Mouse (Mus musculus): ENCODE measurements around the gene Uqcrc2.

Uqcrc2 gene

DNA sequence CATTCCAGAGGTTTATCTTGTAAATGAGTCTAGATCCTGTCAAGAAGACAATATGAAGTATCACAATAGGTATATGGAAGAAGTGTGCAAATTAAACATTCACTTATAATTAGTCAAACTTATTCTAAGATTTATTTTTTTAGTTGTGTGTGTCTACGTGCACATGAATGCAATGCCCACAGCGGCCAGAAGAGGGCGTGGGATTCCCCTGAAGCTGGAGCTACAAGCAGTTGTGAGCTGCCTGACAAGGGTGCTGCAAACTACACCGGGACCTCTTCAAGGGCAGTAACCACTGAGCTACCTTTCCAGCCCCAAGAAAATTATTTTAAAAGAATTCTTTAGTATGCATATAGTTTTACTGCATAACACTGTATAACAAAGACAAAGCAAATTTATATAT, 55.7 kb downstream of the Uqcrc2 start:
- DNase-seq = peak in 1 of 2 experiments; percentile 21

DNA sequence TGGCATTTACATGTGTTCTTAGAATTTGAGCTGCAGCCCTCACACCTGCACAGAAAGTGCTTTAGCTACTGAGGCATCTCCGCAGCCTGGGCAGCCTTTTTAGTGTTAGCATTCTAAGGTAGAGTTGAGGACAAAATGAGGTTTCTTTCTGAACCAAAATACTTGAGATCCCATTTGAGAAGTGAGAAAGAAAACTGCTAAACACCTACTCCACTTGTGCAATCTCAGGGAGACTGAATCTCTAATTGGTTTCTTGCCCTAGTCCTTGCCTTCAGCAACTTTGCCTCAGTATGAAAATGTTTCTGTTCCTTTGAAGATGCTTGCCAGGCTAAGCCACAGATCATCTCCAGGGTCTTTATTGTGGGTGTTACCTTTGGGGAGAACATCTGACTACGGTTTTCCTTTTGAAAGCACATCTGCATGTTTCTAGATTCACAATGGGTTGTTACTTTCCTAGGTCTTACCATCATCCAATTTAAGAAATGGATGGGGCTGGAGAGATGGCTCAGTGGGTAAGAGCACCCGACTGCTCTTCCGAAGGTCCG, 58.9 kb downstream of the Uqcrc2 start:
- no peak for DNase-seq

DNA sequence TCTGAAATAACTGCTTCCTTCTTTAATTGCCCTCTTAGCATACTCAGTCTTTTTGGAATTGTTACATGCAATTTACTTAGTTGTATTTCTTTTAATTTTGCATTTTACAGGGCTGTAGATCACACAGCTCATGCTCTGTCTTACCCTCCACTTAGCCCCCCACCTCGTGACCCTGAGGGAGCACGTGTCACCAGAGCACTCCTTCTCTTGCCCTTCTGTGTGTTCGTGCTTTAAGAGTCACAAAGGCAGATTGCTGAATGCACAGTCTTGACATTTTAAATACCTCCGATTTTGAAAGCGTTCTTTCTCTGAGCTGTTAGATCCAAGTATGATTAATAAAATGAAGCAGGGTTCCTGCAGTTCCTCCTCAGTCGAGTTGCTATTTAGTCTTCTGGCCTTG, 60.2 kb downstream of the Uqcrc2 start:
- no peak for DNase-seq

DNA sequence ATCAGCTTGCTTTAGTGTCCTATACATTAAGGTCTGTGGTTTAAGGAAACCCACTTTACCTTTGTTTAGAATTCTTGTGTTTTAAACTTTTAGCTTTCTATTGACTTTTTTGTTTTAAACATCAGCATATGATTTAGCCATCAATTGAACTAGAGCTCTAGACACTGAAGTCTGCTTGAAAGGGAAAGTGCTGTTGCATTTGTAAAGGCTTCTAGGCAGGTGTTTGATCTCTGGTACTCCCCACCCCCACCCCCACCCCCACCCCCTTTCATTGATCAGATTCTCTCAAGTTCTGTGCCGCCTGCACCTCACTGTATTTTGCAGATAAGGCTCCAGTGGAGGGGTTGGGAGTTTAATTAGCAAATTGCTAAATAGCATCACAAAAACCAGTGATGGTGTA, 60.7 kb downstream of the Uqcrc2 start:
- no peak for DNase-seq

DNA sequence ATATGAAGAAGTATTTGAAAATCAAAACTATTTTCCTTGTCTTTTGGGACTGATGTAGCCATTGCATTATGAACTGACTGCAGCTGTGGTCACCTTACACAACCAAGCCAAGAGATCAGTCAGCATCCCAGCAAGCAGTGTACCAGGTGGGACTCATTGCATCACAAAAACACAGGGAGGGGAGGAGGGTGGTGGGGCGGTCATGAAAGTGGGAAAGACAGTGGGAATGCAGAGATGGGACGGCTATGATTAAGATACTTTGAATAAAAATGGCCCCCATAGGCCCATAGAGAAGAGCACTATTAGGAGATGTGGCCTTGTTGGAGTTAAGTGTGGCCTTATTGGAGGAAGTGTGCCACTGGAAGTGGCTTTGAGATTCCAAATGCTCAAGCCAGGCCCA, 61.4 kb downstream of the Uqcrc2 start:
- no peak for DNase-seq

DNA sequence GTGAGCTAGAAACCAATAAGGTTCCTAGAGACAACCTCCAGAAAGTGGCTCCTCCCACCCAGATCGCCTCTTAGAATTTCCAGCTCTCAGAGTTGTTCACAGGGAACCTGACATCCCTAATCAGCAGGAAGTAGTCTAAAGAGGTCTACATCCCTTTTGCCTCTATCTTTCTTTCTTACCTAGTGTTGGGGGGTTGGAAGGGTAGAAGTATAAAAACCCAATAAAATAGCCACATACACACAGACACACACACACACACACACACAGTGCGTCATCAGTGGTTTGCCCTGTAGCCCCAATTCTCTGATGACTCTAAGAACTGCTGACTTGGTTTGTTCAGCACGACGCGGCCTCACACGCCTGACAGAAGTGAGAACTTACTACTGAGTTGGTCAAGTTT, 64.6 kb downstream of the Uqcrc2 start:
- DNase-seq = no peak

DNA sequence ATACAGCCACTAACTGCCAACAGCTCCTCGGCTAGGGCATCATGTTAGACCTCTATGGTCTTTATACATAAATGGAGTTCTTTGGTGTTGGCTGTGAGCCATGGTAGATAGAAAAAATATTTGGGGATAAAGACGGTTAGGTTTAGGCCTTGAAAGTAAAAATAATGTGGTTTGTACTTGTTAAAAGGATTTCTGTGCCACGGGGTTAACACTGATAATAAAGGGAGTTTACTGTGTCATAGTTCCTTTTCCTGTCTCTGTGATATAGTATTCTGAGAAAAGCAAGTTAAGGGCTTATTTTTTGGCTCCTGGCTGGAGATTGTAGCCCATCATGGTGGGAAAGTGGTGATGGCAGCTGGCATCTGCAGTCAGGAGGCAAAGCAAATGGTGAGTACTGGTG, 68.9 kb downstream of the Uqcrc2 start:
- no peak for DNase-seq
